Mouse (Mus musculus): ENCODE measurements at regions not wholly inside any gene's neighbourhood (a gene's known extent, or its start where the extent isn't known, plus 50 kb on each side); places are given as distances from the start of the nearest gene placed in this dataset.

DNA sequence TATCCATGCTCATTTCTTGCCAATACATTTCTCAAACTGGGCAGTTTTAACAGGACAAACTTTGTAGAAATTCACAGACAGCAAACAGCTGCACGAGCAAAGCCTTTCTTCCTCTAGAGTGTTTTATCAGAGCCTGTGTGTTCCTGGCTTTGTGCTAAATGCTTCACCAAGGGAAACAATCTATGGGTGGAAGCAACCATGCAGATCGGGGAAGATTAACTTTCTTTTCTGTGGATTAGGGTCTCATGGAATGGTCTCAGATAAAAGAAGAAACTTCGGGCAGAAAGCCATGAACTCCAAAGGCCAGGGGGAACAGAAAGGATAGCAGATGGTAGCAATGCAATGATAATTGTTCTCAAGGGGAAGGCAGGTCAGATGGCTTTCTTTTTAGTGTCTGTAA is 349.7 kb downstream of the Bckdhb start:
- H3K27ac ChIP-seq (ENCODE audit: control insufficient read depth, low read depth, low read length), result no peak overlapping the region
- TF ChIP-seq POLR2AphosphoS2 (IDR thresholded peaks at IDR 0.05; ENCODE audit: low read length) (no peak), BHLHE40 (IDR thresholded peaks at IDR 0.05; ENCODE audit: borderline replicate concordance, low read depth, low read length) (no peak), GABPA (IDR thresholded peaks at IDR 0.05; ENCODE audit: low read depth, low read length) (no peak), ZMIZ1 (IDR thresholded peaks at IDR 0.05; ENCODE audit: low read depth, low read length) (no peak), MXI1 (IDR thresholded peaks at IDR 0.05; ENCODE audit: low read depth, low read length) (no peak), MAZ (IDR thresholded peaks at IDR 0.05; ENCODE audit: low read depth, low read length) (no peak), HCFC1 (IDR thresholded peaks at IDR 0.05; ENCODE audit: low read depth, low read length) (no peak), SIN3A (IDR thresholded peaks at IDR 0.05; ENCODE audit: low read length) (no peak), TCF12 (IDR thresholded peaks at IDR 0.05; ENCODE audit: low read depth, low read length) (no peak), CHD1 (IDR thresholded peaks at IDR 0.05; ENCODE audit: low read depth, low read length) (no peak), MEF2A (IDR thresholded peaks at IDR 0.05; ENCODE audit: extremely low read depth, insufficient replicate concordance, low read depth, low read length, poor library complexity, severe bottlenecking) (no peak)
- no peak for DNase-seq (ENCODE audit: low read depth, low spot score)
- H3K79me2 ChIP-seq (ENCODE audit: control insufficient read depth, insufficient read depth, low read length, poor library complexity), result no peaks in the 10 kb centered on the region
- no peak overlapping the region for H3K4me3 ChIP-seq (ENCODE audit: control insufficient read depth in 1 of 2, insufficient read depth in 1 of 2, low read depth in 2 of 2, low read length in 2 of 2)
- no peaks in the 10 kb centered on the region for H3K9me3 ChIP-seq (replicated peaks; ENCODE audit: insufficient read depth, low read length)
- H3K4me1 ChIP-seq (ENCODE audit: control insufficient read depth in 1 of 2, insufficient read depth in 2 of 2, low read length in 2 of 2), result no peaks in the 10 kb centered on the region
- no peaks in the 10 kb centered on the region for H3K36me3 ChIP-seq (ENCODE audit: control insufficient read depth in 1 of 2, insufficient read depth in 2 of 2, low read length in 2 of 2)
- no peaks in the 10 kb centered on the region for H3K27me3 ChIP-seq (ENCODE audit: control insufficient read depth in 1 of 2, insufficient read depth in 2 of 2, low read length in 2 of 2)
- no peak overlapping the region for H3K9ac ChIP-seq (ENCODE audit: control insufficient read depth, low read depth, low read length, poor library complexity, severe bottlenecking)

DNA sequence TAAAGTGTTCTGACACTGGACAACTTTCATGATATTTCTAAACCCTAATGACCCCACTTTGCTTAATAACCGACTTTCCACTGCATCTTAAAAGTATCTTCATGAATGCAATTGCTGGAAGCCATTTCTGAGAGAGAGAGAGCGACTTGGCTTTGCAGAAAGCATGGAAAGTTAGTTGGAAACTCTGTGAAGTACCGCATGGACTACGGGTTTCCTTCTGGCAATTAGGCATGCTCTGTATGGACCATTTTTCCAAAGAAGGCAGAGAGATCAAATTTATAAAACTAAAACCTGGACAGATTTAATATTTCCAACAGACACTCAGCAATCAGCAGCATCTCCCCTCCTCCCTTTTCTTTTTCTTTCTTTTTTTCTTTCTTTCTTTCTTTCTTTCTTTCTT is 353.4 kb downstream of the Bckdhb start:
- H3K4me3 ChIP-seq (ENCODE audit: control insufficient read depth in 1 of 2, insufficient read depth in 1 of 2, low read depth in 2 of 2, low read length in 2 of 2), result no peak overlapping the region
- H3K79me2 ChIP-seq (ENCODE audit: control insufficient read depth, insufficient read depth, low read length, poor library complexity), result no peaks in the 10 kb centered on the region
- H3K36me3 ChIP-seq (ENCODE audit: control insufficient read depth in 1 of 2, insufficient read depth in 2 of 2, low read length in 2 of 2), result no peaks in the 10 kb centered on the region
- no peak overlapping the region for H3K27ac ChIP-seq (ENCODE audit: control insufficient read depth, low read depth, low read length)
- TF ChIP-seq RCOR1 (IDR thresholded peaks at IDR 0.05; ENCODE audit: low read depth, low read length), result no peak
- no peak for TF ChIP-seq ZMIZ1 (IDR thresholded peaks at IDR 0.05; ENCODE audit: low read depth, low read length)
- no peak for TF ChIP-seq TAL1 (IDR thresholded peaks at IDR 0.05; ENCODE audit: low read length)
- TF ChIP-seq TCF12 (IDR thresholded peaks at IDR 0.05; ENCODE audit: low read depth, low read length), result no peak
- no peak for TF ChIP-seq POLR2A (IDR thresholded peaks at IDR 0.05; ENCODE audit: control insufficient read depth in 1 of 2, insufficient read depth in 1 of 2, low read depth in 1 of 2, low read length in 2 of 2, poor library complexity in 1 of 2)
- no peak for TF ChIP-seq E2F4 (IDR thresholded peaks at IDR 0.05; ENCODE audit: borderline replicate concordance, low read depth, low read length)
- no peak for TF ChIP-seq USF2 (IDR thresholded peaks at IDR 0.05; ENCODE audit: borderline replicate concordance in 1 of 2, insufficient read depth in 1 of 2, low read depth in 1 of 2, low read length in 2 of 2)
- no peak for TF ChIP-seq POLR2AphosphoS5 (IDR thresholded peaks at IDR 0.05; ENCODE audit: borderline replicate concordance, low read depth, low read length)
- TF ChIP-seq MYB (IDR thresholded peaks at IDR 0.05; ENCODE audit: low read depth, low read length), result no peak
- TF ChIP-seq ZNF384 (IDR thresholded peaks at IDR 0.05; ENCODE audit: low read depth, low read length), result no peak
- no peaks in the 10 kb centered on the region for H3K27me3 ChIP-seq (ENCODE audit: control insufficient read depth in 1 of 2, insufficient read depth in 2 of 2, low read length in 2 of 2)
- no peaks in the 10 kb centered on the region for H3K9me3 ChIP-seq (replicated peaks; ENCODE audit: insufficient read depth, low read length)
- H3K9ac ChIP-seq (ENCODE audit: control insufficient read depth, low read depth, low read length, poor library complexity, severe bottlenecking), result no peak overlapping the region
- no peaks in the 10 kb centered on the region for H3K4me1 ChIP-seq (ENCODE audit: control insufficient read depth in 1 of 2, insufficient read depth in 2 of 2, low read length in 2 of 2)
- no peak for DNase-seq (ENCODE audit: low read depth, low spot score)
